Mouse (Mus musculus) CH12.LX (cell line): ENCODE measurements at regions not wholly inside any gene's neighbourhood (a gene's known extent, or its start where the extent isn't known, plus 50 kb on each side); places are given as distances from the start of the nearest gene placed in this dataset.

ENCODE experiments used
- DNase-seq: peaks from one replicate; pipeline ENCODE4 v3.0.0-alpha.2; 2013; ENCODE audit errors: extremely low read depth
- H3K27ac ChIP-seq: 2 replicates; pipeline ENCODE4 v1.5.1; 2012; ENCODE audit warnings: low read depth, mild to moderate bottlenecking, control low read depth, moderate library complexity; ENCODE audit not compliant: insufficient read depth
- H3K27me3 ChIP-seq: replicated peaks from 2 replicates; pipeline ENCODE3; 2012; ENCODE audit warnings: inconsistent platforms
- H3K36me3 ChIP-seq, 2 experiments: replicated peaks in 1 of 2; 2 replicates each; pipeline versions ENCODE3 to v1.6.1; 2012; ENCODE audit warnings: inconsistent platforms in 1 of 2, low read length in 1 of 2, mild to moderate bottlenecking in 1 of 2, mixed read lengths in 1 of 2, moderate library complexity in 1 of 2; ENCODE audit not compliant: control insufficient read depth in 1 of 2, insufficient read depth in 1 of 2
- H3K4me1 ChIP-seq, 2 experiments: 2 replicates each; pipeline ENCODE4 v1.6.1; 2012; ENCODE audit warnings: inconsistent platforms in 1 of 2, moderate library complexity in 1 of 2; ENCODE audit not compliant: insufficient read depth in 2 of 2, control insufficient read depth in 1 of 2
- H3K4me2 ChIP-seq: 2 replicates; pipeline ENCODE4 v1.6.1; 2012; ENCODE audit warnings: low read depth, mild to moderate bottlenecking, control low read depth; ENCODE audit not compliant: poor library complexity, insufficient read depth, severe bottlenecking
- H3K4me3 ChIP-seq, 3 experiments: fragments of 150-350 bp in 1 of 3; sonication (generic) in 1 of 3; replicated peaks in 1 of 3; 2 replicates each; pipeline versions ENCODE3 to v1.5.1; 2011 to 2012; ENCODE audit warnings: low read depth in 2 of 3, low read length in 2 of 3, mild to moderate bottlenecking in 2 of 3, moderate library complexity in 2 of 3, control low read depth in 1 of 3, improper control_type of control experiment in 1 of 3, inconsistent platforms in 1 of 3, mixed read lengths in 1 of 3; ENCODE audit not compliant: poor library complexity in 1 of 3
- H3K79me2 ChIP-seq: replicated peaks from 2 replicates; pipeline ENCODE4 v1.6.1; 2012; ENCODE audit warnings: mild to moderate bottlenecking, moderate library complexity; ENCODE audit not compliant: control insufficient read depth, poor library complexity, insufficient read depth, severe bottlenecking; ENCODE audit errors: extremely low read depth
- H3K9ac ChIP-seq: 2 replicates; pipeline ENCODE4 v1.6.1; 2012; ENCODE audit warnings: low read depth, mild to moderate bottlenecking, control low read depth, moderate library complexity; ENCODE audit not compliant: insufficient read depth
- H3K9me3 ChIP-seq: replicated peaks from 2 replicates; pipeline ENCODE3; 2012; ENCODE audit warnings: low read length, inconsistent platforms, mixed read lengths
- BHLHE40 ChIP-seq: IDR thresholded peaks from 2 replicates; pipeline ENCODE4 v1.6.1; 2011; ENCODE audit warnings: mild to moderate bottlenecking, low read depth, low read length, improper control_type of control experiment
- CTCF ChIP-seq, 2 experiments: IDR thresholded peaks in 1 of 2; conservative IDR thresholded peaks in 1 of 2; 2 replicates each; pipeline ENCODE4 v1.5.1; 2011 to 2012; ENCODE audit warnings: low read depth in 2 of 2, low read length in 2 of 2, improper control_type of control experiment in 1 of 2, inconsistent platforms in 1 of 2, mild to moderate bottlenecking in 1 of 2, moderate library complexity in 1 of 2
- ELF1 ChIP-seq: IDR thresholded peaks from 2 replicates; pipeline ENCODE4 v1.6.1; 2014; ENCODE audit warnings: low read depth, mild to moderate bottlenecking, inconsistent platforms, low read length, improper control_type of control experiment
- GABPA ChIP-seq: IDR thresholded peaks from 2 replicates; pipeline ENCODE4 v1.6.1; 2012; ENCODE audit warnings: low read depth, low read length, improper control_type of control experiment, inconsistent platforms; ENCODE audit not compliant: insufficient replicate concordance
- HCFC1 ChIP-seq: IDR thresholded peaks from 2 replicates; pipeline ENCODE4 v1.6.1; 2012; ENCODE audit warnings: low read depth, mild to moderate bottlenecking, inconsistent platforms, low read length, improper control_type of control experiment
- MAFK ChIP-seq: IDR thresholded peaks from 2 replicates; pipeline ENCODE4 v1.6.1; 2011; ENCODE audit warnings: low read length, improper control_type of control experiment; ENCODE audit not compliant: insufficient replicate concordance
- MAZ ChIP-seq: IDR thresholded peaks from 2 replicates; pipeline ENCODE4 v1.6.1; 2012; ENCODE audit warnings: low read depth, mild to moderate bottlenecking, inconsistent platforms, low read length, improper control_type of control experiment, moderate library complexity
- MEF2A ChIP-seq: IDR thresholded peaks from 2 replicates; pipeline ENCODE4 v1.6.1; 2014; ENCODE audit warnings: low read depth, mild to moderate bottlenecking, inconsistent platforms, low read length, improper control_type of control experiment, borderline replicate concordance
- POLR2A ChIP-seq: IDR thresholded peaks from 2 replicates; pipeline ENCODE4 v1.6.1; 2011; ENCODE audit warnings: low read depth, mild to moderate bottlenecking, improper control_type of control experiment, low read length
- POLR2AphosphoS2 ChIP-seq: IDR thresholded peaks from 2 replicates; pipeline ENCODE4 v1.6.1; 2011; ENCODE audit warnings: low read depth, low read length, improper control_type of control experiment
- RAD21 ChIP-seq: IDR thresholded peaks from 2 replicates; pipeline ENCODE4 v1.6.1; 2011; ENCODE audit warnings: low read depth, mild to moderate bottlenecking, low read length, improper control_type of control experiment, moderate library complexity
- SMC3 ChIP-seq: IDR thresholded peaks from 2 replicates; pipeline ENCODE4 v1.6.1; 2011; ENCODE audit warnings: low read depth, low read length, improper control_type of control experiment
- TBP ChIP-seq: conservative IDR thresholded peaks from 2 replicates; pipeline ENCODE4 v1.6.1; 2011; ENCODE audit warnings: low read depth, low read length, improper control_type of control experiment
- UBTF ChIP-seq: IDR thresholded peaks from 2 replicates; pipeline ENCODE4 v1.6.1; 2012; ENCODE audit warnings: low read depth, mild to moderate bottlenecking, inconsistent platforms, low read length, improper control_type of control experiment, moderate library complexity
- ZKSCAN1 ChIP-seq: IDR thresholded peaks from 2 replicates; pipeline ENCODE4 v1.6.1; 2012; ENCODE audit warnings: low read depth, inconsistent platforms, low read length, improper control_type of control experiment, borderline replicate concordance
- dilution Hi-C: fragments of 300-500 bp; cut with MboI; formaldehyde crosslinking; loops from 2 replicates; pipeline ENCODE4 v1.14.3; 2020; ENCODE audit warnings: low sequenced_read_pairs; ENCODE audit not compliant: extremely low pct_unique_long_range_greater_than_20kb, extremely low pct_ligation_motif_present
- in situ Hi-C: fragments of 300-500 bp; cut with MboI; formaldehyde crosslinking; loops from 3 replicates; pipeline ENCODE4 v1.14.3; 2019; ENCODE audit warnings: low sequenced_read_pairs, low pct_ligation_motif_present, low pct_unique_long_range_greater_than_20kb, mixed read lengths

DNA sequence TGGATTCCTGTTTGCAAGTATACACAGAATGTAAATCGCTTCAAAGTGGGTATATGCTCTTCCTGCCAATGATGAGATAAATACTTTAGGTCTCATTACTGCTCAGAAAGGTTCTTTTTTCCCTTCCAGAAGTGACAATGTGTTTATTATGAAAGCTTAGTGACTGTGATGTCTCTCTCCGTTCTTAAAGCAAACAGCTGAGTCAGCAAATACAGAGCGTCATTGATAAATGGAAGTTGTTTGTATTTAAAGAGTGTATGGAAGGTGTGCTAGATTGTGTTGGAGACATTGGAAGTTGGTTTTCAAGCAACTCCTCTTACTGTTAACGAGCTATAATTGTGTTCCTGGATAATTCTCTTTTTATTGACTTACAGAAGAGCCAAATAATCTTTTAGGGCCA is 408.0 kb downstream of the Prr30 start:
- Histone ChIP-seq H3K4me3 (no peak overlapping the region), H3K4me2 (no peak overlapping the region)
- dilution Hi-C loops, result no loop called here
- no peak for TF ChIP-seq ZKSCAN1
- TF ChIP-seq MEF2A, result no peak
- no peak for TF ChIP-seq BHLHE40
- TF ChIP-seq MAFK, result peak; percentile 99
- no peak for TF ChIP-seq HCFC1
- TF ChIP-seq ELF1, result no peak
- no peak for TF ChIP-seq MAZ
- TF ChIP-seq, all 38 proteins: peak for 1
- in situ Hi-C loops, result no loop called here
- Histone ChIP-seq H3K36me3 (no peaks in the 10 kb centered on the region), H3K9me3 (no peaks in the 10 kb centered on the region), H3K27me3 (no peaks in the 10 kb centered on the region), H3K79me2 (no peaks in the 10 kb centered on the region), H3K27ac (no peak overlapping the region), H3K4me1 (no peaks in the 10 kb centered on the region), H3K9ac (no peak overlapping the region)
- no peak for DNase-seq

DNA sequence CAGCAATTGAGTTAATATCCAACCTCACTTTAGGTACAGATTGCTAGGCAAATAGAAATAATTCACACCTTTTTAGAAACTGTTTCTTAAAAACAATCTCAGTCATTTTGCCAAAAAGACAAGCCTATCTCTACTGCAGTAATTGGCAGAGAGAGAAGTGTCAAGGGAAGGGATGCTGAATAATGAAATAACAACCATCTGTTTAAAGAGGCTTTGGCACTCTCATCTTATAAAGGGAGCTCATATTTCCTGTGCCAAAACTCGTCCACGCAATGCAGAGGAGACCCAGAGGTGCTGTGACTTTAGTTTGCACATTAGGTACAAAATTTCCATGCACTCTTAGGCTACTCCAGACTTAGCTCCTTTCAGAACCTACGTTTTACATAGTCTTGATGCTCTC is 418.2 kb downstream of the Prr30 start:
- dilution Hi-C loops, result no loop called here

DNA sequence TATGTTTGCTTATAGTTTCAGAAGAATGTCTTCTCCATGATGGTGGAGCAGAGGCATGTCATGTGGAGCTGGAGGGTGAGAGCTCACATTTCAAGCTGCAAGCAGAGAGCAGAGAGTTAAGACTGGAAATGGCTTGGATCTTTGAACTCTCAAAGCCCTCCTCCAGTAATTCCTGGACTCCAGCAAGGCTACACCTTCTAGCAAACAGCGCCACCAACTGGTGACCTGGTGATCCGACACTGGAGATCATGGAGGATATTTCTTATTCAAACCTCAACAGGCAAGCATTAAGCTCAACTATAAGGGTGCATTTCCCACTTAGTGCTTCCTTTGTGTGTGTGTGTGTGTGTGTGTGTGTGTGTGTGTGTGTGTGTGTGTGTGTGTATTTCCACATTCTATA is 446.2 kb downstream of the Prr30 start:
- Histone ChIP-seq H3K27me3 (no peaks in the 10 kb centered on the region), H3K9me3 (no peaks in the 10 kb centered on the region), H3K27ac (no peak overlapping the region), H3K36me3 (no peaks in the 10 kb centered on the region), H3K4me1 (peaks cover 0 to 17% of the 10 kb centered on the region in 2 experiments; a peak in 3 of 4 replicates), H3K4me2 (no peak overlapping the region), H3K79me2 (no peaks in the 10 kb centered on the region), H3K4me3 (no peak overlapping the region), H3K9ac (no peak overlapping the region)
- dilution Hi-C loops, result no loop called here
- TF ChIP-seq POLR2A (no peak), SMC3 (peak; percentile 68), TBP (no peak), RAD21 (peak; percentile 83), UBTF (no peak), MEF2A (no peak), POLR2AphosphoS2 (no peak), CTCF (conservative IDR thresholded peaks at IDR 0.05 in 1 of 2, IDR thresholded peaks at IDR 0.05 in 1 of 2; ENCODE audit: low read depth in 2 of 2, low read length in 2 of 2) (peak; percentile 72 to 78)
- DNase-seq, result peak; percentile 65
- in situ Hi-C loops, result loop anchor here (25.0 kb wide), 1 partner anchor 817 kb away; no protein-coding TSS in a partner anchor

More for the DNA sequence above, 418.2 kb downstream of the Prr30 start:
- Histone ChIP-seq H3K4me2 (no peak overlapping the region), H3K36me3 (no peaks in the 10 kb centered on the region), H3K27ac (no peak overlapping the region), H3K4me1 (peaks cover 0 to 11% of the 10 kb centered on the region in 2 experiments; a peak in 2 of 4 replicates), H3K9ac (no peak overlapping the region), H3K9me3 (no peaks in the 10 kb centered on the region), H3K27me3 (no peaks in the 10 kb centered on the region), H3K4me3 (no peak overlapping the region), H3K79me2 (no peaks in the 10 kb centered on the region)
- DNase-seq, result no peak
- in situ Hi-C loops, result no loop called here
- no peak for TF ChIP-seq GABPA
